Mouse (Mus musculus) layer of hippocampus, adult 9-10 months (tissue): ENCODE data around the gene Cyld.
"Not testable (repeated sequence)": the region's sequence is repeated elsewhere in the genome, so short reads cannot be mapped to it uniquely, and the experiment has no call there.

Experiments
- DNase-seq: peaks from one replicate; pipeline ENCODE4 v3.0.0; 2022; ENCODE audit warnings: low spot score

Gene Cyld

GRCm38 (mm10) chr8:88689151-88689550, 7.7 kb upstream of the Cyld start:
- no peak for DNase-seq

GRCm38 (mm10) chr8:88689891-88690290, 6.9 kb upstream of the Cyld start:
- no peak for DNase-seq

- DNase-seq = no peak
Measured at GRCm38 (mm10) chr8:88691342-88691948, 5.4 kb upstream of the Cyld start.

- DNase-seq = no peak
Measured at GRCm38 (mm10) chr8:88691961-88692360, 4.9 kb upstream of the Cyld start.

DNA sequence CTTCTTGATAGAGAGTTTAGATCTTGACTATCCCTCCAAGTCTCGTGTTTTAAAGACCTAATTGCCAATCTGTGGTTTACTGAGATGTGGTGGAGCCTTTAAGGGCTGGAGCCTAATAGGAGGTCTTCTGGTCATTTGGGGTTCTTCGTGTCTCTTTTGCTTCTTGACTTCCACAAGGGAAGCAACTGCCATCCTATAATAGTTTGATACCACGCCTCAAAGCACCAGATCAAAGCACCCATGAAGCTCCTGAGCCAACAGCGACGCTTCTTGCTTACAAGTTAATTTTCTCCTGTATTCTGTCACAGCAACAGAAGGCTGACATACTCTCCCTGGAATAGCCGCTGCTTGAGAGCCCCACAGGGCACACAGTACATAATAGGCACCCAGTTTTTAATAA, 4.0 kb upstream of the Cyld start:
- DNase-seq = no peak

DNA sequence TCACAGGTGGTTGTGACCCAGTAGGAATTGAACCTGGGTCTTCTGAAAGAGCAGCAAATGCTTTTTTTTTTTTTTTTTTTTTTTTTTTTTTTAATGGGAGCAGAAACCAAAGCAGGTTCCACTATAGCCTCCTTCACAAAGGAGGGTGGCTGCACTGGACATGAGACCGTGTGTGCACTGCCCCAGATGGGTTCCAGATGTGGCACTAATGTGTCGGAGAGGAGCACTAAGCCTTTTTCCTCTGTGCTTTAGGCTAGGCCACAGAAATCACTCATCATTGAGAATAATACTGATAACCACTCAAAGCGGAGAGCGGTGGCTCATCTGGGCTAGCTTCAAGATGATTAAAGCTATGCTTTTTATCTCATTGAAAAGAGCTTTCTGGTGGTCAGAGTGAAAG, 3.5 kb upstream of the Cyld start:
- no peak for DNase-seq

DNA sequence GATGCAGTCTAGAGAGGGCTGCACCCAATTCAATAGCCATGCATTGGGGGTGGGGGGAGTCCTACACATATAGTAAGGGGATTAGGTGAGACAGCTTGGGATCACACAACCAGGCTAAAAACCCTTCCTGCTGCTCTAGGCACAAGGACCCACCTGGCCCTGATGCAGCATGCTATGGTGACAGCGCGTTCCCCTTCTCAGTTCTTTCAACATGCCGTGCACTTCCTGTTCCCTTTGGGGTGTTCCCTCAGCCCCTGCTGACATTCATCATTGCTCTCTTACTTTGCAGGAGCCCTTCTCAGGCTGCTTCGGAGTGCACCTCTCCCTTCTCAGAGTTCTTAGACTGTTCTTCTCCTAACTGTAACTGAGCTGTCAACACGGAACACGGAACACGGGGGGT, 2.5 kb upstream of the Cyld start:
- DNase-seq = no peak

DNA sequence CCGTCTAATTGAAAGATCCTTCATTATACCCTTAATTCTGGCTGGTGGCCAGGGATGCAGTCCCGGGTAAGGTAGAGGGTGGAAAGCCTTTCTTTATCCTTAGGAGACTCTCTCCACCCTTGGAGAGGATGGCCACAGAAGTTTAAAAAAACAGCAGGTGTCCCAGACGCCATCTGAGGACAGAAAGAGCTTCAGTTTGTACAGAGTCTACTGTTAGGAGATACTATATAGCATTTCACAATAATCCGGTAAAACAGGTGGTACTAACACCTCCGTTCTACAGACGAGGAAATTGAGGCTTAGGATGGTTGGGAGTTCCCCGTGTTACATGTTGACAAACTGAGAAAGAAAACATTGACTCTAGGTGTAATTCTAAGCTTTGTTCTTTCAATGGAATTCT, 600 bp upstream of the Cyld start:
- no peak for DNase-seq

- no peak for DNase-seq
Measured at GRCm38 (mm10) chr8:88697642-88698031, 809 bp downstream of the Cyld start.

GRCm38 (mm10) chr8:88698048-88698447, 1.2 kb downstream of the Cyld start:
- DNase-seq = no peak

DNA sequence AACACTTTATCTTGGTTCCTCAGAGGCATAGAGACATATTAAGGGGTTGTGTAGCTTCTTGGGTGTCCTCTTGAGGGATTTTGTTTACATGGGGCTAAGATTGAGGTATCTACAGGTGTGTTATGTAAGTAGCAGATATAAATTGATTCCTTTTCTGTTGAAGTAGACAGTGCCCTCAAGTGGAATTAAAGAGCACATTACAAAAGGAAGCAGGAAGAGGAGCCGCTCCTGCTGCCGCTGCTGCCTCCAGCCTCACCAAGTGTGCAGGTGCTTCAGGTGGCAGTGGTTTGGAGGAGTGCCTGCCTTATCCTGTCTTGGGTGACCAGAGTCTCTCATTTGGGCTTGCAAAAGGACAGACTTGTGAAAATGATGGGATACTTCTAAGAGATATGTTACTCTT, 4.8 kb downstream of the Cyld start:
- no peak for DNase-seq

DNA sequence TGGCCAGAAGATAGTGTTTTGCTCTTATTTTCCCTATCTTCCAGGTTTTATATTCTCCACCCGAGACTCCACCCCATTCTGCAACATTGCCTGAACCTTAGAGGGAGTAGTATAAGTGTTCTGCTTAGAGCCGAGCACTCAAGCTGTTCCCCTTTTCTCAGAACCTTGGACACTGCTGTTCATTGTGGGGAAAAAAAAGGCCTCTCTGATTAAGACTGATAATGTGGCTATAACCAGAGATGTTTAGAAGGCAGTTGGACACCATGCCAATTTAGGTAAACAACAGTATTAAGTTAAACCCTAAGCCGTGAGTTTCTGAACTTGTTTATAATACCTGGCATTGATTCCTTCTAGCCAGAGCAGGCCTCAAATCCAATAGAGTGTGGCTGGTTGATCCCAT, 6.0 kb downstream of the Cyld start:
- DNase-seq = no peak

DNA sequence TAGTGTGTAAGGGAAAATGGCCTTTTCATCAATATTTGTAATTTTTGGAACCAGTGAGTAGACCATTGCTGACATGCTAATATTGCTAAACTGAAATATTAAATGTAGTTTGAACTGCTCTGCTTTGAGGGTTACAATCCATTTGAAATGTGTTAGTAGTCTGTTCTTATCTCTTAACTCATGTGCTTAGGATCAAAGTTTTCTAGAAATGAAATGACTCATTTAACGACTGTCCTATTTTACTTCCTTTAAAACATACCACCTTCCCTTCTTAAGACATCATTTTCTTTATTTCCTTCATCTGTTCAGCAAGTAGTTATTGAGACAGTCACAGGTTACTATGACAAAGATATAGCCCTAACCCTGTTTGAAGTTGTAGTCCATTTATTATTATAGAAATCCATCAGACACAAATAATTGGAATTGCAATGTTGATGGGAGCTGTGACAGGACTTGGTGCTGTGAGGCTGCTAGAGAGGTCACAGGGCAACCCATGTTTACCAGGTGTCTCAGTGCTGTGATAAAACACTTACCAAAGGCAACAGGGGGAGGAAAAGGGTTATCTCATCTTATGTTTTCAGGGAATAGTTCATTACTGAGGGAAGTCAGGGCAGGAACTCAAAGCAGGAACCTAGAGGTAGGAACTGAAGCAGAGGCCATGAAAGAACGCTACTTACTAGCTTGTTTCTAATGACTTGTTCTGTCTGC, 26.6 kb downstream of the Cyld start:
- no peak for DNase-seq

DNA sequence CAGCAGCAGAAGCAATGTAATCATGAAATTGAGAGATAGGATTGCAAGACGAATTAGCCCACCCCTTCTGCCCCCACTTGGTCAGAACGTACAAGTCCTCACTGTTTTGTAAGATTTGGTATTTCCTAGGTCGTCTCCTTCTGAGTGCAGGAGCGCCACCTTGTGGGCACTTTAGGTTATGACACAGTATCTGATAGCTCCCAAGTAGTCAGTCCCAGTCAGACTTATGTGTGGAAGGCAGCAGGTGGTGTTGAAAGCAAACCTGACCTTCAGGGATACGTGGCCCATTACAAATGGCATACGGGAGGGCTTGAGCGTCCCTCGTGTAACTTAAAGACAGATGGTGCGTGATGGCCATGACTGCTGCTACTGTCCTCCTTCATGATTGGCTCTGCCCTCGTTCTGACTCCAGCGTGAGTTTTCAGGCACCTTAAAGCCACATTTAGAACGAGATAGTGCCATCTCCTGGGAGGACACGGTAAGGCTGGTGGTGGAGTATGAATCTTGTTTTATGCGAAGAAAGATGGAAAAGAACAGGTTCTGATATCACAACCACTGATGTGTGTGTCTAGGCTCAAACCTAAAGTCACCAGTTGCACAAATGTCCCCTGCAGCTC, 58.5 kb downstream of the Cyld start:
- DNase-seq = peak; percentile 88

DNA sequence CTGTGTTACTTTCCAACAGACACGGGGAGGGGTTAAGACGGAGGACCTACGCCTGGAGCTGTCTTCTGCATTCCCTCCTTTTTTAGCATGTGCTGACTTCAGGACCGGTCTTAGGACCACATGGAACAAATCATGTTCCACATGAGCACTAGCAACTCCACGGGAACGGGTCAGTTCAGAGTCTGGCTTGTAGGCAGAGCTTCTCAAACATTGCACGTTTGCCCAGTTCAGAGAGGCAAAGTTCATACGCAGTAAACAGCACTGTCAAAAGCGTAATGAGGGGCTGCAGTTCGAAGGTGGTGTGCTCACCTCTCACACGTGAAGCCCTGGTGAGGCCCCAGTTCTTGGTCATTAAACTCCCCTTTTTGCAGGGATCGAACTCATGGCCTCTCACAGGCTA, 65.2 kb downstream of the Cyld start:
- DNase-seq = no peak

GRCm38 (mm10) chr8:88771241-88771640, 74.4 kb downstream of the Cyld start:
- no peak for DNase-seq

DNA sequence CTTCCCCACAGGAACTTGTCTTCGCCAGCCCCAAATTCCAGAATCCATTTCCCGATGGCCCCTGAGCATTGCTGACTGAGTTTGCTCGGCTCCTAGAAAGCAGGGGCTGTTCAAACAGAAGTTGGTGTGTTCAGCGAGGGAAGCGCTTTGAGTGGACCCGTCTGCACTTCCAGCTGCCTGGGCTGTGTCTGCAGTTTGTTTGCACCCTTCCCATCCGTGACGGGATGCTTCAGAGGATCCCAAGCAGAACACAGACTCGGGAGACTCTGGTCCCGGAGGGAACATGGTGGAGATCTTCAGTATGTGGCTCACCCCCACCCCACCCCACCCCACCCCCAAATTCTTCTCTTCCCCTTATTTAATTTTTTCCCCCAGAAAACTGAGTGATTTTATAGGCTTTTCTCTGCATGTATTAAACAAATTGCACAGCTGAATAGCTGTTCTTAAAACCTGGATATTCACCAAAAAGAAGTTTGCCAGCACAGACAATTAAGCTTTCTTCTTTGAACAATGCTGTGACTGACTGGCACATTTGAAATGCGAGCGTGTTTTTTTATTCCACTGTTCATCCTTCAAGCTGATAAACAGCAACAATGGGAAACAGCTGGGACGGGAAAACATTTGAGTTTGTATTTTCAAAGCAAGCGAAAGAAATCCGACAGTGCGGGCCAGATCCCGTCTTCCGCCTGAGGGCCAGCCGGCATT, 77.9 kb downstream of the Cyld start:
- no peak for DNase-seq

GRCm38 (mm10) chr8:88775298-88775646, 78.4 kb downstream of the Cyld start:
- no peak for DNase-seq

GRCm38 (mm10) chr8:88780142-88780541, 83.3 kb downstream of the Cyld start:
- no peak for DNase-seq

GRCm38 (mm10) chr8:88781283-88781682, 84.5 kb downstream of the Cyld start:
- DNase-seq = no peak

- DNase-seq = no peak
Measured at GRCm38 (mm10) chr8:88783722-88784121, 86.9 kb downstream of the Cyld start.

GRCm38 (mm10) chr8:88788335-88788734, 91.5 kb downstream of the Cyld start:
- not testable (repeated sequence) for DNase-seq

- DNase-seq = peak; percentile 15
Measured at GRCm38 (mm10) chr8:88792691-88793323, 96.0 kb downstream of the Cyld start.
